ENCODE assay signal across 11 mouse cellular contexts in genomic region chr15:86224972-86225551, GRCm38 (mm10). TPM values are rescaled to one million over a fixed set of nuclear protein-coding genes. Genes with fewer than 3 reads are reported as not detected.
A peak's percentile ranks its signal among the peaks of the same experiment; 100 is the strongest.
DNase-seq lines count a peak whose midpoint lies in the region; ATAC-seq and TF ChIP-seq lines count a peak whose summit lies in the region.
"Had no signal": no experiment of that assay in that cellular context is flagged by ENCODE, and none has a peak within 500 bp of the region (broad histone marks: within the 10 kb centered on the region; RNA-seq: fewer than 3 reads in every experiment).

No protein-coding gene starts in this region.

- ATAC-seq in granulocyte monocyte progenitor cell, adult 5-6 weeks (replicated peaks; ENCODE audit: poor library complexity, severe bottlenecking), result peak; percentile 89
- ATAC-seq: midbrain, embryonic 15.5 days had no signal

- H3K4me1 ChIP-seq in olfactory bulb, adult 2 months (ENCODE audit: control insufficient read depth, insufficient read depth, low read length), result peaks cover 22% of the 10 kb centered on the region

- H3K27ac ChIP-seq in olfactory bulb, adult 2 months (ENCODE audit: insufficient read depth, low read depth, low read length), result peak overlapping the region; percentile 38
- H3K27ac ChIP-seq: midbrain, embryonic 15.5 days had no signal

- WGBS in olfactory bulb, adult 2 months, result 42% methylated on average over 7 of the region's 7 CpGs

- TF ChIP-seq CTCF in olfactory bulb, adult 2 months (IDR thresholded peaks at IDR 0.05; ENCODE audit: insufficient read depth, low read depth, low read length), result no peak

- DNase-seq in gastrocnemius, postnatal 25 days, result peak; percentile 56
- no peak for DNase-seq in gastrocnemius, postnatal 36 days
- peak; percentile 46 for DNase-seq in lung, postnatal 25 days (ENCODE audit: low spot score)
- no peak for DNase-seq in lung, postnatal 14 days
- no peak for DNase-seq in embryo, embryonic 11 days
- DNase-seq in retina, postnatal 1 day, result no peak
- DNase-seq: kidney, adult 2 months; thymus, adult 2 months had no signal

- no peak overlapping the region for H3K4me3 ChIP-seq in olfactory bulb, adult 2 months (ENCODE audit: insufficient read depth, low read depth, low read length)
- H3K4me3 ChIP-seq: midbrain, embryonic 15.5 days had no signal

- intact Hi-C loops in gastrocnemius, postnatal 36 days (cut with DNase I), result no loop called here

- TF ChIP-seq POLR2A in olfactory bulb, adult 2 months (IDR thresholded peaks at IDR 0.05; ENCODE audit: insufficient read depth, low read depth, low read length), result no peak

RNA-seq across cellular contexts. Expression of gene Tbc1d22a, which starts 10.8 kb away (rescaled TPM):
- total RNA-seq in gastrocnemius, postnatal 25 days (2021), result 10 to 100 TPM; 12.0 to 13.2 TPM
- total RNA-seq in gastrocnemius, postnatal 36 days (2021), result 10 to 100 TPM; 13.5 to 16.0 TPM
- total RNA-seq in granulocyte monocyte progenitor cell, adult 5-6 weeks (2014; fragmentation: Nextera tagmentation), result 18.6 and 18.8 TPM in 2 replicates
- 26.5 and 46.7 TPM in 2 replicates for total RNA-seq in granulocyte monocyte progenitor cell, adult 5-6 weeks (2017)
- polyA plus RNA-seq in olfactory bulb, adult 2 months (2012; ENCODE audit: insufficient read depth, insufficient read length, low replicate concordance, missing spikeins), result not detected in 2 replicates

RNA-seq across cellular contexts. Expression of gene Cerk, which starts 39.1 kb away (rescaled TPM):
- 1 to 10 TPM; 4.6 to 4.9 TPM for total RNA-seq in gastrocnemius, postnatal 25 days (2021)
- 1 to 10 TPM; 3.6 to 5.3 TPM for total RNA-seq in gastrocnemius, postnatal 36 days (2021)
- 26.3 and 29.8 TPM in 2 replicates for total RNA-seq in granulocyte monocyte progenitor cell, adult 5-6 weeks (2014; fragmentation: Nextera tagmentation)
- total RNA-seq in granulocyte monocyte progenitor cell, adult 5-6 weeks (2017), result 41.4 and 47.9 TPM in 2 replicates
- polyA plus RNA-seq in olfactory bulb, adult 2 months (2012; ENCODE audit: insufficient read depth, insufficient read length, low replicate concordance, missing spikeins), result 113 TPM in 1 of 2 replicates, not detected in the other

Comparison
In these comparisons a context has a peak if more than half of its experiments do, and no peak if none do; other contexts are left out.
1. DNase-seq: peak in gastrocnemius, postnatal 25 days (single experiment) and lung, postnatal 25 days (single experiment); none in gastrocnemius, postnatal 36 days (0 of 2), lung, postnatal 14 days (single experiment), embryo, embryonic 11 days (single experiment) and retina, postnatal 1 day (single experiment).
2. RNA of gene Cerk, which starts 39.1 kb away (total RNA-seq): 26.3 to 47.9 TPM in granulocyte monocyte progenitor cell, adult 5-6 weeks; 3.6 to 5.3 TPM in gastrocnemius, postnatal 36 days and 4.6 to 4.9 TPM in gastrocnemius, postnatal 25 days; every median in the first group is over 4 times any median in the second.